Comparison of ENCODE assay signal across 8 mouse cellular contexts in genomic region chr16:37788367-37789014, GRCm38 (mm10). TPM values are rescaled to one million over a fixed set of nuclear protein-coding genes. Genes with fewer than 3 reads are reported as not detected.
DNase-seq lines count a peak whose midpoint lies in the region; ATAC-seq and TF ChIP-seq lines count a peak whose summit lies in the region.

No protein-coding gene starts in this region.

- TF ChIP-seq POLR2A in kidney, adult 2 months (IDR thresholded peaks at IDR 0.05; ENCODE audit: low read depth, low read length) = no peak
- TF ChIP-seq POLR2A in lung, adult 2 months (IDR thresholded peaks at IDR 0.05; ENCODE audit: borderline replicate concordance, extremely low read depth, low read depth, low read length) = no peak

- peak overlapping the region; percentile 76 for H3K27ac ChIP-seq in heart, embryonic 10.5 days
- 0 out of 2 replicates have a peak overlapping the region, but pooled peaks have one; percentile 22 for H3K27ac ChIP-seq in kidney, adult 2 months (ENCODE audit: insufficient read depth, low read depth, low read length)

- H3K4me3 ChIP-seq in heart, embryonic 10.5 days = peak overlapping the region; percentile 8; the same call in 1 of the 2 replicates
- H3K4me3 ChIP-seq in kidney, adult 2 months (ENCODE audit: insufficient read depth, low read depth, low read length) = no peak overlapping the region
- no peak overlapping the region for H3K4me3 ChIP-seq in lung, adult 2 months (replicated peaks; ENCODE audit: extremely low read depth, low read depth, low read length)

- DNase-seq in frontal cortex, postnatal 14 days (ENCODE audit: low spot score in 2 of 2) = no peak
- DNase-seq in embryo, embryonic 9.5 days (ENCODE audit: extremely low spot score) = peak; percentile 66
- peak; percentile 90 for DNase-seq in heart, embryonic 10.5 days (ENCODE audit: low spot score)
- peak; percentile 75 for DNase-seq in kidney, adult 2 months
- DNase-seq in lung, adult 2 months = peak; percentile 45
- peak; percentile 46 for DNase-seq in ovary, adult 18-20 months (ENCODE audit: low spot score)

- no peaks in the 10 kb centered on the region for H3K27me3 ChIP-seq in heart, embryonic 10.5 days (ENCODE audit: insufficient read depth, poor library complexity, severe bottlenecking)
- H3K27me3 ChIP-seq in kidney, adult 2 months (replicated peaks; ENCODE audit: control insufficient read depth, insufficient read depth, low read length) = no peaks in the 10 kb centered on the region

- TF ChIP-seq CTCF in kidney, adult 2 months (conservative IDR thresholded peaks at IDR 0.05; ENCODE audit: insufficient read depth, insufficient read length, low read depth, low read length) = no peak
- TF ChIP-seq CTCF in lung, adult 2 months (IDR thresholded peaks at IDR 0.05; ENCODE audit: insufficient read depth, low read length) = no peak

- no peaks in the 10 kb centered on the region for H3K9me3 ChIP-seq in heart, embryonic 10.5 days

- WGBS in heart, embryonic 10.5 days = 29% methylated on average over 12 of the region's 12 CpGs
- 26% methylated on average over 12 of the region's 12 CpGs for WGBS in kidney, adult 2 months
- 18% methylated on average over 12 of the region's 12 CpGs for WGBS in lung, adult 2 months

- peaks cover 36% of the 10 kb centered on the region for H3K36me3 ChIP-seq in heart, embryonic 10.5 days
- H3K36me3 ChIP-seq in kidney, adult 2 months (ENCODE audit: control insufficient read depth, insufficient read depth, low read length) = no peaks in the 10 kb centered on the region

- peaks cover 68% of the 10 kb centered on the region for H3K4me1 ChIP-seq in heart, embryonic 10.5 days
- H3K4me1 ChIP-seq in kidney, adult 2 months (ENCODE audit: control insufficient read depth, insufficient read depth, low read length) = peaks cover 11% of the 10 kb centered on the region
- peaks cover 9% of the 10 kb centered on the region for H3K4me1 ChIP-seq in lung, adult 2 months (ENCODE audit: control insufficient read depth, insufficient read depth, low read length)

- peak; percentile 74 for ATAC-seq in frontal cortex, adult (ENCODE audit: low TSS enrichment)
- no peak for ATAC-seq in monocyte, adult 5-6 weeks (replicated peaks; ENCODE audit: insufficient number of reproducible peaks, low FRiP score, low TSS enrichment, poor library complexity, severe bottlenecking)

RNA-seq across cellular contexts. Expression of gene Fstl1, which starts 11.8 kb away (rescaled TPM):
- 312 and 372 TPM in 2 replicates for polyA plus RNA-seq in heart, embryonic 10.5 days (2016; fragmentation: Nextera tagmentation; extraction: Ambion mirVana)
- 21.3 and 25.8 TPM in 2 replicates for polyA plus RNA-seq in kidney, adult 2 months (2012; rRNA removed)
- polyA plus RNA-seq in lung, adult 2 months (2012; rRNA removed) = 36.0 and 44.5 TPM in 2 replicates
- 0.68 TPM in 1 of 3 replicates, not detected in the others for total RNA-seq in monocyte, adult 5-6 weeks (2017)

Comparison
In these comparisons a context has a peak if more than half of its experiments do, and no peak if none do; other contexts are left out.
1. DNase-seq: peak in embryo, embryonic 9.5 days (single experiment), heart, embryonic 10.5 days (single experiment), kidney, adult 2 months (single experiment), lung, adult 2 months (single experiment) and ovary, adult 18-20 months (single experiment); none in frontal cortex, postnatal 14 days (0 of 2).